Mouse (Mus musculus) forebrain, embryonic 14.5 days (tissue): Measurements from ENCODE around the gene Gstp2. TPM values are rescaled to one million over a fixed set of nuclear protein-coding genes. Genes with fewer than 3 reads are reported as not detected.

Experiments
- ATAC-seq: fragments of 200-750 bp; cut with Nextera tagmentation; 2 replicates; pipeline ENCODE4 v1.8.0; 2017; ENCODE audit warnings: mild to moderate bottlenecking, moderate library complexity
- DNase-seq: peaks from one replicate; pipeline ENCODE4 v3.0.0-alpha.2; 2015; ENCODE audit warnings: low spot score
- H3K27ac ChIP-seq: fragments of 300-500 bp; sonication (generic); 2 replicates; pipeline ENCODE4 v1.5.1; 2014; ENCODE audit warnings: low read depth, mild to moderate bottlenecking, control low read depth, low read length, moderate library complexity
- H3K27me3 ChIP-seq: fragments of 300-500 bp; sonication (generic); replicated peaks from 2 replicates; pipeline ENCODE4 v1.6.1; 2014; ENCODE audit warnings: low read length, control low read depth, mixed read lengths; ENCODE audit not compliant: control insufficient read depth, insufficient read depth
- H3K36me3 ChIP-seq: fragments of 300-500 bp; sonication (generic); 2 replicates; pipeline ENCODE4 v1.6.1; 2014; ENCODE audit warnings: low read length, control low read depth; ENCODE audit not compliant: control insufficient read depth, insufficient read depth
- H3K4me1 ChIP-seq: fragments of 300-500 bp; sonication (generic); 2 replicates; pipeline ENCODE4 v1.6.1; 2014; ENCODE audit warnings: antibody characterized with exemption, low read length, control low read depth; ENCODE audit not compliant: control insufficient read depth, insufficient read depth
- H3K4me2 ChIP-seq: fragments of 300-500 bp; sonication (generic); 2 replicates; pipeline ENCODE4 v1.6.1; 2014; ENCODE audit warnings: mild to moderate bottlenecking, control low read depth, low read length
- H3K4me3 ChIP-seq: fragments of 300-500 bp; sonication (generic); 2 replicates; pipeline ENCODE4 v1.5.1; 2014; ENCODE audit warnings: low read depth, low read length, control low read depth
- H3K9ac ChIP-seq: fragments of 300-500 bp; sonication (generic); 2 replicates; pipeline ENCODE4 v1.6.1; 2014; ENCODE audit warnings: mild to moderate bottlenecking, low read length, control low read depth, moderate library complexity
- H3K9me3 ChIP-seq: fragments of 300-500 bp; sonication (generic); replicated peaks from 2 replicates; pipeline ENCODE4 v1.6.1; 2016; ENCODE audit warnings: low read length, control low read depth, mixed read lengths; ENCODE audit not compliant: control insufficient read depth
- WGBS: fragments of 180-500 bp; shearing (Covaris S2); extraction: QIAGEN DNeasy Blood & Tissue Kit; methylation state at CpG from one replicate; pipeline ENCODE4 v1.1.7; 2014; 5-methylcytosine and 5-hydroxymethylcytosine counted together
- polyA plus RNA-seq: library from polyadenylated mRNA; unstranded; fragments of >200 nt; fragmentation: Nextera tagmentation; extraction: Ambion mirVana; gene quantifications from 2 replicates; pipeline ENCODE4 v1.2.1, GENCODE M21; 2014

Gene Gstp2
- polyA plus RNA-seq, 1 experiment from 2014 or later, result 1.2 TPM

DNA sequence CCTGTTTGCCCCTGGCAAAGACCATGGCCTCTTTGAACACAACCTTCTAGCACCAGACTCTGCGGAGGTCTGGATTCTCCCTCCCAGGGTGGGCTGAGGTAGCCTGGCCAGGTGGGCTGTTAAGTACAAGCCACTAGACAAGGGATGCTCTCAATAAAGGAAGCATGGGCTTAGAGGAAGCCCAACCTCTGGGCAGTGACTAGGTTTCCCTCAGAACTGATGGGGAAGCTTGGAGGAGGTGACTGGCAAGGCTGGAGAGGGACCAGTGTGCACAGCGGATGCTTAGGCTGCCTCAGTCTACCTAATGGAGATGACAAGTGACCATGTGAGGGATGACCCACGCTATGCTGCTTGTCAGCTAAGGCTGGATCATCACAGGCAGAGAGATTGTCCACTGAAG, 53.9 kb downstream of the Gstp2 start:
- DNase-seq (no peak), ATAC-seq (no peak)
- H3K9me3 ChIP-seq, result no peaks in the 10 kb centered on the region
- no peaks in the 10 kb centered on the region for H3K36me3 ChIP-seq
- H3K4me3 ChIP-seq, result no peak overlapping the region
- H3K9ac ChIP-seq, result no peak overlapping the region
- H3K4me2 ChIP-seq, result no peak overlapping the region
- H3K27ac ChIP-seq, result no peak overlapping the region
- H3K27me3 ChIP-seq, result no peaks in the 10 kb centered on the region
- 82% methylated on average over 3 of the region's 3 CpGs for WGBS
- H3K4me1 ChIP-seq, result no peaks in the 10 kb centered on the region

DNA sequence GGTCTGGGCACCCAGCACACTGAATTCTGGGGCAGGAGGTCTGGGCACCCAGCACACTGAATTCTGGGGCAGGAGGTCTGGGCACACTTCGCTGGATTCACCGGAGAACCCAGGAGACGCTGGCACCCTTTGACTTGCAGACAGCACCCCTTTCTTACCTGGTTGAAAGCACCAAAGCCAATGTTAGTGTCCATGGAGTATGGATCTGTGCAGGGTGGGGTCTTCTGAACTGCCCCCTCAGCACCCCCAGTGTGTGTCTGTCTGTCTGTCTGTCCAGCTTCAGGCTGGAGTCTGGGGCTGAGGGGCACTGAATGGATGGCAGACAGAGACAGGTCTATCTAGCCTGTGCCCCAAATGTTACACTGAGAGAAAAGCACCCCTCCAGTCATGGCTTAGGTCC, 54.3 kb downstream of the Gstp2 start:
- Histone ChIP-seq H3K36me3 (no peaks in the 10 kb centered on the region), H3K4me3 (no peak overlapping the region), H3K4me1 (no peaks in the 10 kb centered on the region), H3K9ac (no peak overlapping the region), H3K27ac (no peak overlapping the region), H3K27me3 (no peaks in the 10 kb centered on the region), H3K4me2 (no peak overlapping the region), H3K9me3 (no peaks in the 10 kb centered on the region)
- no peak for ATAC-seq
- no peak for DNase-seq
- 98% methylated on average over 3 of the region's 3 CpGs for WGBS

GRCm38 (mm10) chr19:3990804-3991203, 55.0 kb downstream of the Gstp2 start:
- Histone ChIP-seq H3K27me3 (no peaks in the 10 kb centered on the region), H3K36me3 (no peaks in the 10 kb centered on the region), H3K9ac (no peak overlapping the region), H3K4me2 (no peak overlapping the region), H3K4me3 (no peak overlapping the region), H3K27ac (no peak overlapping the region), H3K4me1 (no peaks in the 10 kb centered on the region), H3K9me3 (no peaks in the 10 kb centered on the region)
- no peak for ATAC-seq
- no peak for DNase-seq
- WGBS, result 76% methylated on average over 6 of the region's 6 CpGs

Other genes with a start within 250 kb of the Gstp2 start
- gene Chka, start 194.2 kb downstream of the Gstp2 start, polyA plus RNA-seq, result 32.0 and 49.5 TPM in 2 replicates
- 5.8 and 9.1 TPM in 2 replicates for gene Tcirg1, start 138.9 kb downstream of the Gstp2 start, polyA plus RNA-seq
- 243 and 301 TPM in 2 replicates for gene Ndufs8, start 133.2 kb downstream of the Gstp2 start, polyA plus RNA-seq
- gene Aldh3b1, start 116.2 kb downstream of the Gstp2 start, polyA plus RNA-seq, result 1.9 and 2.0 TPM in 2 replicates
- 7.5 and 9.4 TPM in 2 replicates for gene Unc93b1, start 110.8 kb downstream of the Gstp2 start, polyA plus RNA-seq
- gene Aldh3b3, start 87.4 kb downstream of the Gstp2 start, polyA plus RNA-seq, result not detected in 2 replicates
- 0.36 and 0.42 TPM in 2 replicates for gene Aldh3b2, start 73.7 kb downstream of the Gstp2 start, polyA plus RNA-seq
- 1.8 and 2.3 TPM in 2 replicates for gene Acy3, start 59.5 kb downstream of the Gstp2 start, polyA plus RNA-seq
- gene Tbx10, start 53.3 kb downstream of the Gstp2 start, polyA plus RNA-seq, result not detected in 2 replicates
- gene Nudt8, start 45.4 kb downstream of the Gstp2 start, polyA plus RNA-seq, result 35.6 and 41.1 TPM in 2 replicates
- gene Gm49405, start 45.4 kb downstream of the Gstp2 start, polyA plus RNA-seq, result 2.2 and 3.8 TPM in 2 replicates
- gene Doc2g, start 42.7 kb downstream of the Gstp2 start, polyA plus RNA-seq, result 3.2 and 5.4 TPM in 2 replicates
- gene Ndufv1, start 33.2 kb downstream of the Gstp2 start, polyA plus RNA-seq, result 238 and 254 TPM in 2 replicates
- 369 and 398 TPM in 2 replicates for gene Gstp1, start 8.0 kb downstream of the Gstp2 start, polyA plus RNA-seq
- gene Gstp3, start 13.5 kb upstream of the Gstp2 start, polyA plus RNA-seq, result not detected in 2 replicates
- not detected in 2 replicates for gene Cabp2, start 35.6 kb upstream of the Gstp2 start, polyA plus RNA-seq
- gene Cdk2ap2, start 51.2 kb upstream of the Gstp2 start, polyA plus RNA-seq, result 88.6 and 91.7 TPM in 2 replicates
- gene Pitpnm1, start 54.0 kb upstream of the Gstp2 start, polyA plus RNA-seq, result 29.1 and 40.8 TPM in 2 replicates
- 85.2 and 94.4 TPM in 2 replicates for gene Aip, start 79.8 kb upstream of the Gstp2 start, polyA plus RNA-seq
- gene Gpr152, start 93.8 kb upstream of the Gstp2 start, polyA plus RNA-seq, result not detected in 2 replicates
- gene Cabp4, start 98.0 kb upstream of the Gstp2 start, polyA plus RNA-seq, result 0.08 and 0.12 TPM in 2 replicates
- 134 and 154 TPM in 2 replicates for gene Coro1b, start 102.6 kb upstream of the Gstp2 start, polyA plus RNA-seq
- 0.24 TPM in 1 of 2 replicates, not detected in the other for gene Ptprcap, start 107.6 kb upstream of the Gstp2 start, polyA plus RNA-seq
- 32.3 and 35.5 TPM in 2 replicates for gene Rps6kb2, start 117.3 kb upstream of the Gstp2 start, polyA plus RNA-seq
- gene Carns1, start 129.5 kb upstream of the Gstp2 start, polyA plus RNA-seq, result 3.9 and 4.2 TPM in 2 replicates
- 0.52 and 0.80 TPM in 2 replicates for gene Tbc1d10c, start 145.3 kb upstream of the Gstp2 start, polyA plus RNA-seq
- gene Ppp1ca, start 146.0 kb upstream of the Gstp2 start, polyA plus RNA-seq, result 608 and 689 TPM in 2 replicates
- gene Rad9a, start 155.6 kb upstream of the Gstp2 start, polyA plus RNA-seq, result 25.5 and 25.7 TPM in 2 replicates
- gene Clcf1, start 168.2 kb upstream of the Gstp2 start, polyA plus RNA-seq, result 0.61 and 0.85 TPM in 2 replicates
- not detected in 2 replicates for gene AC109138.7, start 168.3 kb upstream of the Gstp2 start, polyA plus RNA-seq
- gene Pold4, start 185.9 kb upstream of the Gstp2 start, polyA plus RNA-seq, result 17.6 and 19.0 TPM in 2 replicates
- gene Ssh3, start 223.2 kb upstream of the Gstp2 start, polyA plus RNA-seq, result 4.0 and 4.3 TPM in 2 replicates
- 16.3 and 23.9 TPM in 2 replicates for gene Ankrd13d, start 237.1 kb upstream of the Gstp2 start, polyA plus RNA-seq